Mouse (Mus musculus) liver, adult 2 months (tissue): ENCODE data around the gene Cyp11a1.

Experiments used
- CTCF ChIP-seq: fragments of 200-500 bp; IDR thresholded peaks from 2 replicates; pipeline ENCODE4 v1.5.1; 2011; ENCODE audit warnings: low read depth, low read length, control low read depth
- POLR2A ChIP-seq: fragments of 200-500 bp; IDR thresholded peaks from 2 replicates; pipeline ENCODE4 v1.6.1; 2011; ENCODE audit warnings: low read length, control low read depth; ENCODE audit not compliant: insufficient read depth; ENCODE audit errors: extremely low read depth

DNA sequence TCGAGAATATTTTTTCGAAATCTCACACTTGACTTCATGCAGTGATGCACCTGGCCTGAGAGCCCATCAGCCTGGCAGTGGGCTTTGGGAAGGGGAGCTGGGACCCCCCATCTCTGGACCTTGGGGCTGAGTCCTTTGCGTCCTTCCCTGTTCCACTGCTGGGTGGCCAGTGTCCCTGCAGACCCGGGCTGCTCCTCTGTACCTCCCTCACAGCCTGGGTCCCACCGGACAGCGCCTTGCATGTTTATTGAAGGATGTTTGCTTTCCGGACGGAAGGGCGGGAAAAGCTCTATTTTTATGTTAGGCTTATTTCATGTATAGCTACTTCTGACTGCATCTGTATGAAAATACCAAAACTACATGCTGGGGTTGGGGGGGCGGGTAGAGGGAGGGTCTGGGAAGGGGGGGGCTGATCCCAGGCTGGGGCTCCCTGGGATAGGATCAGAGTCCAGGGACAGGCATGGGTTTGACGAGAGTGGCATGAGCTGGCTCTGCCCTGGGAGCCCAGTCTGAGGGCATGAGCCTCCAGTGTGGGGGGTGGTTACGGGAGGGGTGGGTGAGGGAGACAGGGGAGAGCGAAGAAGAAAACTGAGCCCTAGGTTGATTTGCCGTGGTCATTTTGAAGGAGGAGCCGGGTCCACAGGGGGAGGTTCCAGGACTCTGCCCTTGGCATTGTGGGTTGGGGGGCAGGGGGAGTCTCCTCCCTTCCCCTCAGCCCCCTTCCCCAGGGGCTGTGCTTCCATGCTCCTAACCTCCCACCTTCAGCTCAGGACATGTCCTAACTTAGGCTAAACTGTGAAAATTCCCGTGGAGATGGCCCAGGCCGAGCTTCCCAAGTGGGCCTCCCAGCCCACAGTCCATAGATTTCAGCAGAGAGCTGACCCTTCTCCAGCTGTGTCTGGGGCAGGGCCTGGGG is 44.1 kb upstream of the Cyp11a1 start:
- TF ChIP-seq POLR2A (no peak), CTCF (no peak)
